Mouse (Mus musculus): ENCODE results near the gene Npb. TPM values are rescaled to one million over a fixed set of nuclear protein-coding genes. Genes with fewer than 3 reads are reported as not detected.

Gene Npb
- polyA plus RNA-seq, 1 experiment from 2014 or later, result 0.65 TPM

DNA sequence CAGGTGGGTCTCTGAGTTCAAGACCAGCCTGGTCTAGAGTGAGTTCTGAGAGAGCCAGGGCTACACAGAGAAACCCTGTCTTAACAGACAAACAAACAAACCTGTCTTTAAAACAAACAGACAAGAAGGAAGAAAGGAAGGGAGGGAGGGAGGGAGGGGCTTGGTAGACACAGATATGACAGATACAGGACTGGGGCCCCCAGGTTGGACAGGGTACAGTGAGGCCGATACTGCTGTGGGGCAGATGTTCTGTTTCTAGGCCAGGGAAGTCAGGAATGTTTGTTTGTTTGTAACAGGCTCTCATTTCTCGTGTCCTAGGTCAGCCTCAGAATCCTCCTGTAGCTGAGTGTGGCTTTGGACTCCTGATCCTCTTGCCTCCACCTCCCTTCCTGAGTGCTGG is 4.7 kb upstream of the Npb start:
- Histone ChIP-seq H3K4me2 (no peak overlapping the region), H3K9me3 (no peaks in the 10 kb centered on the region), H3K9ac (replicated peaks) (no peak overlapping the region), H3K27ac (no peak overlapping the region), H3K4me1 (replicated peaks) (peaks cover 17% of the 10 kb centered on the region), H3K36me3 (peaks cover 74% of the 10 kb centered on the region), H3K4me3 (replicated peaks) (no peak overlapping the region), H3K27me3 (peaks cover 16% of the 10 kb centered on the region)
- no peak for ATAC-seq (ENCODE audit: insufficient number of reproducible peaks, insufficient read depth, low FRiP score, low TSS enrichment, low read depth)
- WGBS, result 89% methylated on average over 2 of the region's 2 CpGs

DNA sequence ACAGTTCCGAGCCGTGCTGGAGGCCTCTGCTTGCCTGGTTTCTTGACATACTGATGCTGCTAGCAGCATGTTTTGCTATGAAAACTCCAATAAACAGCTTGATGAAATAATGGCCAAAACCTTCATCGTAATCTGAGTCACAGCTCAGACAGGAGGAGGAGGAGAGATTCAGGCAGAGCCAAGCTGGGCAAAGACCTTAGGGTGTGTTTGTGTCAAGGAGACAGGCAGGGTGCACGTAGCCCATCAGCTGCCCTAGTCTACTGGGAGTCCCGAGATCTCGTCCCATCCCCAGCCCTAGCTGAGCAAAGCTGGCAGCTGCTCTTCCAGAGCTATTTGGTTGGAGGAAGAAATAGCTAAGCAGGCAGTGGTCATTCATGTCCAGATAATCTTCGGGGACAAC is 2.6 kb upstream of the Npb start:
- peaks cover 30% of the 10 kb centered on the region for H3K27me3 ChIP-seq
- H3K9me3 ChIP-seq, result no peaks in the 10 kb centered on the region
- H3K4me3 ChIP-seq (replicated peaks), result no peak overlapping the region
- peaks cover 77% of the 10 kb centered on the region for H3K36me3 ChIP-seq
- no peak overlapping the region for H3K27ac ChIP-seq
- no peak for ATAC-seq (ENCODE audit: insufficient number of reproducible peaks, insufficient read depth, low FRiP score, low TSS enrichment, low read depth)
- WGBS, result 94% methylated on average over 7 of the region's 7 CpGs
- peaks cover 16% of the 10 kb centered on the region for H3K4me1 ChIP-seq (replicated peaks)
- H3K4me2 ChIP-seq, result no peak overlapping the region
- no peak overlapping the region for H3K9ac ChIP-seq (replicated peaks)

DNA sequence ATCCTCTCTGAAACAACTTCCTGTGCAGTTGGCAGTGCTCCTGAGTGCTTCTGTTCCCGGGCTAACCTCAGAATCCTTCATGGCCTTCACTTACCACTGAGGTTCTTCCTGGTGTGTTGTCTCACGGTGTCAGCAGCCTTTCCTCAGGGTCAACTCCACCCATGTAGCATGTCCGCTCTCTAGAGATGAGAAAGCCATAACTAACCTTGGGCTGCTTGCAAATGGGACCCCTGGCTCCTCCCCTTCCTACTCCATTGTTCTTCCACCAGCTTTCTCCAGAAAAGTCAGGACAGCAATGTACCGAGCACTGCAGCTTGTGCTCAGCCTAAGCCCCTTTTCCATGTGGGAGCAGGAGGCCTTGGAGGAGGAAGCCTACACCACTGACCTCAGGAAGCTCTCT is 1.5 kb upstream of the Npb start:
- Histone ChIP-seq H3K4me3 (replicated peaks) (no peak overlapping the region), H3K27ac (no peak overlapping the region), H3K9ac (replicated peaks) (no peak overlapping the region), H3K9me3 (no peaks in the 10 kb centered on the region), H3K4me2 (no peak overlapping the region), H3K36me3 (peaks cover 79% of the 10 kb centered on the region), H3K4me1 (replicated peaks) (peaks cover 16% of the 10 kb centered on the region), H3K27me3 (peaks cover 30% of the 10 kb centered on the region)
- 84% methylated on average over 4 of the region's 4 CpGs for WGBS
- ATAC-seq (ENCODE audit: insufficient number of reproducible peaks, insufficient read depth, low FRiP score, low TSS enrichment, low read depth), result no peak

DNA sequence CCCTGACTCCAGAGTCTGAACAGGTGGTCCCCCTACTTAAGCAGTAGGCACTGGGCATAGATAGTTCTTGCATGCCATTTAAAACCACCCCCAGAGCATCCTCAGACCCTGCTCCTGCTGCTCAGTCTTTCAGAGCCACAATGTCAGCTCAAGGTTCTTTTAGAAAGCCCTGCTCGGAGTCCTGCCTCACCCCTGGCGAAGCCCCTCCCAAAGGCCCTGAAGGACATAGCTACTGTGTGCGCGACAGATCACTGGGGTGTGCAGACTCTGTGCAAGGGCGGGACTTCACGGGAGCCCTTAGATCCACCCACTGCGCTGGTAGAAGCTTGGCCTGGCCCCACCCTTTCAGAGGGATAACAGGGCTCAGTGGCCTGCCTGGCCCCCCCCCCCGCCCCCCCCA is 973 bp downstream of the Npb start:
- peaks cover 30% of the 10 kb centered on the region for H3K27me3 ChIP-seq
- H3K27ac ChIP-seq, result no peak overlapping the region
- H3K9me3 ChIP-seq, result no peaks in the 10 kb centered on the region
- no peak overlapping the region for H3K4me3 ChIP-seq (replicated peaks)
- H3K4me1 ChIP-seq (replicated peaks), result peaks cover 16% of the 10 kb centered on the region
- peak overlapping the region; percentile 62; the same call in 1 of the 2 replicates for H3K4me2 ChIP-seq
- ATAC-seq (ENCODE audit: insufficient number of reproducible peaks, insufficient read depth, low FRiP score, low TSS enrichment, low read depth), result no peak
- no peak overlapping the region for H3K9ac ChIP-seq (replicated peaks)
- peaks cover 79% of the 10 kb centered on the region for H3K36me3 ChIP-seq
- 56% methylated on average over 8 of the region's 8 CpGs for WGBS

DNA sequence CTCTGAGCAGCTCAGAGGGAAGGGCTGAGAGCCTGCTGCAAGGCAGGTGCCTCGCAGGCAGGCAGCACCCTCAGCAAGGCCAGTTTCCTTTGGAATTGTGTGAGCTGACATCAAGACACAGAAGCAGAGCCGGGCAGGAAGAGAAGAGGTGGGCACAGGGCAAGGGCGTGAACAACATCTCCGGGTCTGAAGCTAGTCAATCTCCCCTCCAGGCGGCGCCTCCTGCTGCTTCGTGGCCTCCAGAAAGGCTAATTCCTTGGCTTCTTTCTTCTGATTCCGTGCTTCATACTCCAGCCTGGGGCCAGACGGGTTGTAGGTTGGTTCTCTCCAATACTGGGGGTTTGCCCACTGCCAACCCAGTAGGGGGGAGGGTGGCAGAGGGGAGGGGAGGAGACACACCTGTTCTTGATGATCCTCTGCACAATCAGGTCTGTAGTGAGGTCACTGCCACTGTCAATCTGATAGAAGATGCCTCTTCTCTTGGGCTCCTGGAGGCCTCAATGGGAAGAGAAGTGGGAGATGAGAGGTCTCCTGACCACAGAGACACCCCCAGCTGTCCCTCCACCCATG is 2.3 kb downstream of the Npb start:
- Histone ChIP-seq H3K9me3 (no peaks in the 10 kb centered on the region), H3K4me1 (replicated peaks) (peaks cover 16% of the 10 kb centered on the region), H3K4me2 (no peak overlapping the region), H3K27ac (no peak overlapping the region), H3K27me3 (peaks cover 30% of the 10 kb centered on the region), H3K4me3 (replicated peaks) (no peak overlapping the region), H3K9ac (replicated peaks) (no peak overlapping the region), H3K36me3 (peaks cover 76% of the 10 kb centered on the region)
- ATAC-seq (ENCODE audit: insufficient number of reproducible peaks, insufficient read depth, low FRiP score, low TSS enrichment, low read depth), result no peak
- 80% methylated on average over 9 of the region's 9 CpGs for WGBS

DNA sequence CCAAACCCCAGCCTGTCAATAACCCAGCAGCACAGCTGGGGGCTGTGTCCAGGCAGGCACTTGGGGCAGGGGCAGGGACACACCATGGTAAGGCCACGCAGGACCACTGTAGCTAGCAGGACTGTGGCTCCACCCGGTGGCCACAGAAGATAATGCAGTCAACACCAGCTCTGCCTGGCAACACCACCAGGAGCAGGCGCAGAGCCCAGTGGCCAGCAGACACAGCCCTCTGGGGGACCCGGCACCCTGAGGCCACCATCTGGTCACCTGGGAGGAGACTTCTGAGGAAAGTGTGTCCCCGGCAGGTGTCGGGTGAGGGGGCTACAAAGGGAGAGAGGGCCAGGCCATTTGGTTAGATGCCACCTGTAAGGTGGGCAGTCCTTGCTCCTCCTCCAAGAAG is 4.5 kb downstream of the Npb start:
- Histone ChIP-seq H3K9ac (replicated peaks) (no peak overlapping the region), H3K4me2 (no peak overlapping the region), H3K27me3 (peaks cover 22% of the 10 kb centered on the region), H3K27ac (no peak overlapping the region), H3K4me3 (replicated peaks) (no peak overlapping the region), H3K4me1 (replicated peaks) (peaks cover 28% of the 10 kb centered on the region), H3K36me3 (peaks cover 63% of the 10 kb centered on the region), H3K9me3 (no peaks in the 10 kb centered on the region)
- ATAC-seq (ENCODE audit: insufficient number of reproducible peaks, insufficient read depth, low FRiP score, low TSS enrichment, low read depth), result no peak
- WGBS, result 35% methylated on average over 6 of the region's 6 CpGs

DNA sequence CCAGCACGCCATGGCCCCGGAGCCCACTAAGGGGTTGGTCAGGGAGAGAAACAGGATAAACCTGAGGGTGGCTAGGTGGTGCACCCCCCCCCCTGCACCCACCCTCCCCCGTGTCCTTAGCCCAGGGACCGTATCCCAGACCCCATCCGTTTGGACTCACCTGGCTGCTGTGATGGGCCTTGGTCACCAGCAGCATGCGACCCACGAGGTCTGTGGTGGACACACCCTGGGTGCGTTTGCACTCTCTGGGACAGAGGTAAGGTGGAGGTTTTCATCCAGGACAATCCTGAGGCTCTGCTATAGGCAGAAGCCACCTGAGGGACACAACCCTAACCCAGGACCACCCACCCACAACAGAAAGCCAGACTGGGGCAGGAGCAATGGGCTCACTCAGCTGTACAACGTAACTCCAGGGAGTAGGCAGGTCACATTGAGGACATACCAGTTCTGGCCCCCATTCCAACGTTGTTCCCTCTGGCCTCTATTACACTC is 5.2 kb downstream of the Npb start:
- no peak for ATAC-seq (ENCODE audit: insufficient number of reproducible peaks, insufficient read depth, low FRiP score, low TSS enrichment, low read depth)
- Histone ChIP-seq H3K4me2 (no peak overlapping the region), H3K9ac (replicated peaks) (no peak overlapping the region), H3K36me3 (peaks cover 69% of the 10 kb centered on the region), H3K4me3 (replicated peaks) (no peak overlapping the region), H3K9me3 (no peaks in the 10 kb centered on the region), H3K27ac (no peak overlapping the region), H3K4me1 (replicated peaks) (peaks cover 23% of the 10 kb centered on the region), H3K27me3 (peaks cover 14% of the 10 kb centered on the region)
- WGBS, result 88% methylated on average over 10 of the region's 10 CpGs

DNA sequence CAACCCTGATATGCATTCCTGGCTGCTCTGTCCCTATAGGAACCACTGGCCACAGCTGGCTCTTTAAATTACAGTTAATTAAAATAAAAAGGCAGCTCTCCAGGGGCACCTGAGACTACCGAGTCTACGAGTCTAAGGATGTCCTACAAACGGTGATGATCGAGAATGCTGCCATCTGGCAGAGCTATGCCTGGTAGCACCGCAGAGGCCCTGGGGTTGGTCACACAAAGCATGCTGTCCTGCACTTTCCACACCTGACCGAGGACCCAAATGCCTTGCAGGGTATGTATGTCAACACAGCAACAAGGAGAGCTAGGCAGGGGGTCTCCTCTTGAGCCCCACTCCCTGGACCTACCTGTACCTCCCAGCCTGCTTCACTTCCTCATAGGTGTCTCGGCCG is 5.7 kb downstream of the Npb start:
- peaks cover 19% of the 10 kb centered on the region for H3K4me1 ChIP-seq (replicated peaks)
- no peak overlapping the region for H3K9ac ChIP-seq (replicated peaks)
- H3K36me3 ChIP-seq, result peaks cover 74% of the 10 kb centered on the region
- H3K9me3 ChIP-seq, result no peaks in the 10 kb centered on the region
- 84% methylated on average over 8 of the region's 8 CpGs for WGBS
- peaks cover 10% of the 10 kb centered on the region for H3K27me3 ChIP-seq
- H3K4me2 ChIP-seq, result no peak overlapping the region
- H3K4me3 ChIP-seq (replicated peaks), result no peak overlapping the region
- H3K27ac ChIP-seq, result no peak overlapping the region
- no peak for ATAC-seq (ENCODE audit: insufficient number of reproducible peaks, insufficient read depth, low FRiP score, low TSS enrichment, low read depth)

DNA sequence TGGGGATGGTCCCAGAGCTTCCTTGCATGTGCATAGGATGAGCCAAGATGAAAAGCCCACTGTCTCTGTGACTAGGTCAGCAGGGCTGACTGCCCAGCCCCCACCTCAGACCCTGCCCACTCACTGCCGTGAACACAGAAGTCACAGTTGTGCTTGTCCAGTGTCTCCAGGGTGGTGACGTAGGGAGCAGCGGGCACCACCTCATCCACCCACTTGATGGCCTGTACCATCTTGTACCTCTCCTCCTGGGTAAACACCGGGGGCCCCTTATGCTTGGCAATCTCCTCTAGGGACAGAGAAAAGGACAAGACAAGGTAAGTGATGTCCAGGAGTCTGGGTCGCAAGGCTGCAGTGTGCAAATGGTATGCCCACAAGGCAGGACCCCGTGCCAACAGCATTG is 6.9 kb downstream of the Npb start:
- Histone ChIP-seq H3K36me3 (peaks cover 76% of the 10 kb centered on the region), H3K27me3 (no peaks in the 10 kb centered on the region), H3K9me3 (no peaks in the 10 kb centered on the region), H3K9ac (replicated peaks) (0 out of 2 replicates have a peak overlapping the region, but pooled peaks have one; percentile 23), H3K4me3 (replicated peaks) (no peak overlapping the region), H3K4me2 (no peak overlapping the region), H3K4me1 (replicated peaks) (peaks cover 17% of the 10 kb centered on the region), H3K27ac (no peak overlapping the region)
- no peak for ATAC-seq (ENCODE audit: insufficient number of reproducible peaks, insufficient read depth, low FRiP score, low TSS enrichment, low read depth)
- WGBS, result 90% methylated on average over 6 of the region's 6 CpGs

DNA sequence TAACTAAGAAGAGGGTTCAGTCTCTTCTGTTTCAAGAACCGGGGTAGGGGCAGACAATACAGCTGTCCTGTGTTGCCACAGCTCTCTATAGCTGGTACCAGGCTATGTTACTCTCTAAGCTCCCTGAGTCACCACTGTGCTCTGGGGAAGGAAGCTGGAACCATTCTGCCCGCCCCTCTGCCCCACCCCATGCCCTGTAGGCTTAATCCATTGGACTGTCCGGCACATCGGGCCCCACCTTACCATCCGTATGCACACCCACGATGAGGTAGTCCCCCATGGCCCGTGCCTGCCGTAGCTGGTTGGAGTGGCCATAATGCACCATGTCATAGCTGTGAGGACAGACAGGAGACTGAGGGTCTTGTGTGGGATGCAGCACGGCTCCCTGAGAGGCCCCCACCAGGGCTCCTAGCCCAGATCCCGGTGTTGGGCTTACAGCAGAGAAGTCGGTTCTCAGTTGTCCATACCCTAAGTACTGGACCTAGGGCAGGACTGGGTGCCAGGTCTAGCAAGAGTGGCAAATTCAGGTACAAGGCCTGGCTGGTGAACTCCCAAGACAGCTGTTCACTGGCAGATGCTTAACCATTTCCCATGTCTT is 7.4 kb downstream of the Npb start:
- no peaks in the 10 kb centered on the region for H3K27me3 ChIP-seq
- H3K4me2 ChIP-seq, result no peak overlapping the region
- 0 out of 2 replicates have a peak overlapping the region, but pooled peaks have one; percentile 23 for H3K9ac ChIP-seq (replicated peaks)
- H3K36me3 ChIP-seq, result peaks cover 76% of the 10 kb centered on the region
- H3K4me1 ChIP-seq (replicated peaks), result peaks cover 17% of the 10 kb centered on the region
- no peak overlapping the region for H3K27ac ChIP-seq
- H3K4me3 ChIP-seq (replicated peaks), result no peak overlapping the region
- no peaks in the 10 kb centered on the region for H3K9me3 ChIP-seq
- no peak for ATAC-seq (ENCODE audit: insufficient number of reproducible peaks, insufficient read depth, low FRiP score, low TSS enrichment, low read depth)
- WGBS, result 94% methylated on average over 11 of the region's 11 CpGs

DNA sequence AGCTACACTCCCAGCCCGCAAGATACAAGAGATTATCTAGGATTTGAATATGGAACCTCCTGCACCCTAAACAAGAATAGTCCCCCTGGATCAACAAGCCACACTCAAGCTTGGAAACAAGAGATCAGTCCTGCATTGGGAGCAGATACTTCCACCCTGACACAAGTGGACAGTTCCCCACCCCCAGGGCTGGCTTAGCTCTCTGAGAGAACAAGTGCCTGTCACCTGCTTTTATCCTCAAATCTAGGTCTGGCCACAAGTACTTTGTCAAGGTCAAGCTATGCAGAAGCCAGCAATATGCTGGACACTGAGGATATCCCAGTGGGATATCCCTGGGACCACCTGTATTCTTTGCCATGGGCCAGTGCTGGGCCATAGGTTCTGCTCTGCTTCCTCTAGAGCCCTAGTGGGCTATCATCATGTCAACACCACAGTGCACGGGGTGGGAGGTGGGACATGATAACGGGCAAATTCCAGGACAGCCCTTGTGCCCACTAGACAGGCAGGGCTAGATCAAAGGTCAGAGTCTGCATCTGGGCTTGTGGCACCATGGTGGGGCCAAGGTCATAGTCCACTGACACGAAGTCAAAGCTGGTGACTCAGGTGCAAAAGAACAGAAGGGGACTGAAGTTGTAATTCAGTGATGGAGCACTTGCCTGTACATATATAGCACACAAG is 8.5 kb downstream of the Npb start:
- H3K36me3 ChIP-seq, result peaks cover 75% of the 10 kb centered on the region
- no peaks in the 10 kb centered on the region for H3K27me3 ChIP-seq
- peak overlapping the region; percentile 83 for H3K4me2 ChIP-seq
- H3K4me1 ChIP-seq (replicated peaks), result peaks cover 17% of the 10 kb centered on the region
- 47% methylated on average over 4 of the region's 4 CpGs for WGBS
- ATAC-seq (ENCODE audit: insufficient number of reproducible peaks, insufficient read depth, low FRiP score, low TSS enrichment, low read depth), result no peak
- H3K9me3 ChIP-seq, result no peaks in the 10 kb centered on the region
- H3K9ac ChIP-seq (replicated peaks), result peak overlapping the region; percentile 78
- H3K27ac ChIP-seq, result no peak overlapping the region
- H3K4me3 ChIP-seq (replicated peaks), result peak overlapping the region; percentile 77
